Mouse (Mus musculus): Measurements from ENCODE around the gene Rdh5.

The Rdh5 gene

DNA sequence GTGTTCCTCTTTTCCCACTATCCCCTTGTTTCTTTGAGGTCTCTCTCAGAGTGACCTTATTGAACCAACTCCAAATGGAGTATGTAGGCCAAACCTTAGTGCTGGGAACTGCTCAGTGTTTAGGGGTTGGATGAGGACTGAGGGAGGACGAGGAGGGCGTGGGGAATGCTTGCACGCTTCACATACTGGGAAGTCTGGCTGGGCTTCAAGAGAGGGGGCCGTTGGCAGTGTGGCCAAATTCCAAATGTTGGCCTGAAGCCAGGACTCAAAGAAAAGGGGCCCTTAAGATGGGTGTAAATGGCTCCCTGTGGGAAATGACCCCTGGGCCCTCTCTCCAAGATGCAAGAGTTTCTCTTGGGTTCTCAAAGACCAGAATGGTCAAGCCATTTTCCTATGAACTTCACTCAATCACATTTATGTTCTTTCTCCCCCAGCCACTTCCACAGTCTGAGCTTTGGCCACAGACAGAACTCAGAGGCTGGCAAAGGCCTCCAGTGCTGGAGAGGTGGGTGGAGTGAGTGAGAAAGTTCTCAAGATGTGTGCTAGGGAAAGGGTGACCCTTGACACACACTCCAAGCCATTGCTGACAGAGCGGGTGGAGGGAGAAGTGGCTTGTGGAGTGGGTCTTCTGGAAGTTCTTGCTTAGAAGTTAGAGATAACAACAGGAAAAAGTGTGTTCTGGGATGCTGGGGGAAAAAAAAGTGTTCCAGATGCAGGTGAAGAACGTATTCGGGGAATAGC, 7.1 kb upstream of the Rdh5 start:
- DNase-seq (ENCODE audit: extremely low spot score), result no peak

DNA sequence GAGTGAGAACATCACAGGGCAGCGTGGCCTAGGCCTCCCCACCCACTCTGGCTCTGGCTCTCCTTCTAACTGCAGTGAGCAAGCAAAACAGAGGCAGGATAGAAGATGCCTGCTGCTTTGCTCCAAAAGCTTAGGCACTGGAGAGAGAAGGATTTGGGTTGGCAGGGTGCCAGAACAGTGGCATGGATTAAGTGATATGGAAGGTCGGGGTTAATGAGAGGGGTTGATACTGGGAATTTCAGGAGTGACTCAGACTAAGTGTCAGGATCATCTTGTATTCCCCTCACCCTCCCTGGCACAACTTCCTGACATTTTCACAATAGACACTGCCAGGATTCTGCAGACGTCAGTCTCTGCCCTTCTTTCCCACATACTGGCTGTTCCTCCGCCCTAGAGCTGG, 5.7 kb upstream of the Rdh5 start:
- DNase-seq (ENCODE audit: extremely low spot score), result no peak

DNA sequence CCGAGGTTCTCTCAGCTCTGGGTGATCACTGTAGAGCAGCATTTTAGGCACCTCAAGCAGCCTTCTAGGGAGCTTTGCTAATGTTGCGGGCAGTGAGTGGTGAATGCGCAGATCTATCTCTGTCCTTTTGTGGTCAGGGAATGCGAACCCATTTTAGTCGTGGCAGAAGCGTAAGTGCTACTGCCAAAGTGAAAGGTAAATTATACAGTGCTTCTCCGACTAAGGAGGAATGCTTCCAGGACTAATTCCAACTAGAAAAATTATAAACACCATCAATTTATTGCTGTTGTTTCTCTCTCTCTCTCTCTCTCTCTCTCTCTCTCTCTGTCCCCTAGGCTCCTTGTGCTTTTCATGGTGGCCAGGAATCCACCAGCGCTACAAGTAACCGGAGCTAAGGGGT, 1.2 kb upstream of the Rdh5 start, which contains the start of gene Bloc1s1:
Gene Bloc1s1 (minus strand): TSS at position 101 of the 400 bp plus-strand sequence.
- no peak for DNase-seq (ENCODE audit: extremely low spot score)

DNA sequence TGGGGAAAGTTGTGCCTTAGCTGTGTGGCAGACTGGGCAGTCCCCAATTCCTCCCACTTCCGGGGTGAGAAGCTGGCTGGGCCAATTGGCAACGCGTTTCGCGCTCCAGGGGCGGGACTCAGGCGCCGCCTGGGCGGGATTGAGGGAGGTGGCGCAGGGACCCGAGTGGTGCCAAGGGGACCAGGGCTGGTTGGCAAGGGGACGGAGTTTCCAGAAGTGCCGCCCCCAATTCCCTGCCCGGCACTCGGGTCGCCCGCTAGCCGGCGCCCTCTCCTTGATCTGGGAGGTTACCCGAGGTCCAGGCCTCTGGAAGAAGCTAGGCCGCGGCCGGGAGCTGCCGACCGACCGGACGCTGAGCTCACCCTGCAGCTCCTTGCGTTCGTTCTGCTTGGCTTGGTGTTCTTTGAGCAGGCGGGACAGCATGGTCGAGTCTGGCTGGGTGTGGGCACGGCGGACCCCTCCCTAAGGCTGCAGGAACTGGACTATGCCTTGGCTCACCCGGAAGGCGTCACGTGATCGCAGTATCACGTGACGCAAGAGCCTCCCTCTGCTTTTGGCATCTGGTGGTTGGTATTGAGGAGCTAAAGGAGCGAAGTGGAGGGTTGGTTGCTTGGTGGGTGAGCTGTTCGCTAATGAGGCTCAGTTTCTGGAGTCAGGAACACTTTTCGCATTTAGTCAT, 464 bp upstream of the Rdh5 start:
- peak; percentile 85 for DNase-seq (ENCODE audit: extremely low spot score)

DNA sequence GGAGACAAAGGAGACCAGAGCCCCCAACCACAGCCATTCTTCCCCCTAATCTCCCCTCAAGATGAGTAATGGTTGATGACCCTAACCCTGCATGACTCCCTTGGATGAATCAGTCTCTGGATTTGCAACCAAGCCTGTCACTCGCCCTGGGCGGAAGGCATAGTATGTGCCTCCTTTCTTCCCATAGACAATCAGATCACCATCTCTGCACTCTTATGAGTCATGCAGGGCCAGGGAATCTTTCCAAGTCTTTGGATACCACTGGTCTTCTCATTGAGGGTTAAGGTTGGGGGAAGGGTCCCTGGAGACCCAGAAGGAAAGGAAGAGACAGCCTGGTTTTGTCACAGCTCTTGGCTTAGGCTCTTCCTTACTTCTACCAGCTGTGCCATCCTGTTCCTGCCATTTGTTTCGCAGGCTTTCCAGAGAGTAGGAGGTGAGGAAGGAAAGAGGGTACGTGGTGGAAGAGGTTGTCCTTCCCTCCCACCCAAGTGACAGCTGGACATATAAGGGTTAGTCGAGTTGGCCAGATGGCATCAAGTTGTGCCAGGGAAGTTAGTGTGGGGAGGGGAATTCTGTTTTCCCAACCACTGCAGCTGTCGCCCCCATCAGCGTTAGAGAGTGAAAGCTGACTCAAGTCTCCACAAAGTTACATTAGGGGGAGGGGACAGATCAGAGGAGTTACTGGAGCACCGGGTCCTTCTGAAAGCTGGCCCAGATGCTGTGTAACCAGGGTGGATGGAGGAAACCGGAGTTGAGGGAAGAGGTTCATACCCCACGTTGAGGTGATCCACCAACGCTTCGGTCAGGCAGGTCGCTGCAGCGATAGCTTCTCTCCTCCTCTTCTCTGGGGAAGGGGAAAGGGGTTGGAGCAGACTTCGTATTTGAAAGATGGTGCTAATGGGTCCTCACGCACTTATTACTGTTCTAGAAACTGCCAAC, 536 bp downstream of the Rdh5 start:
- DNase-seq (ENCODE audit: extremely low spot score), result no peak

DNA sequence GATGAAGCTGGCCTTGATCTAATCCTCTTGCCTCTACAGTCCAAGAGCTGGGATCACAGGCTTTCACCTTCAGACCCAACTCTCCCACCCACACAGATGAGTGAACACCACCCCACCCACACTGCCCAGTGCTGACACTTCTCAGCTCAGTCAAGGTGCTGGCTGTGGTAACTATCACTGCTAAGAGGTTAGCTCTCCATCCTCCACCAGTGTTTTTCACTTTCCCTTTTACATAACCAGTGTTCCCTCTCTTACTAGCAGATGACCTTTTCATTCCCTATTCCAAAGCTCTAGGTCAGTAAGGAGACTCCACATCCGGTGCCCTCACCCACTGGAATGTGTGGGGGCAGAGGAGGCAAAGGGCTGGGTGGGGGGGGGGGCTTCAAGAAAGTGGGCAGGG, 1.4 kb downstream of the Rdh5 start:
- no peak for DNase-seq (ENCODE audit: extremely low spot score)

DNA sequence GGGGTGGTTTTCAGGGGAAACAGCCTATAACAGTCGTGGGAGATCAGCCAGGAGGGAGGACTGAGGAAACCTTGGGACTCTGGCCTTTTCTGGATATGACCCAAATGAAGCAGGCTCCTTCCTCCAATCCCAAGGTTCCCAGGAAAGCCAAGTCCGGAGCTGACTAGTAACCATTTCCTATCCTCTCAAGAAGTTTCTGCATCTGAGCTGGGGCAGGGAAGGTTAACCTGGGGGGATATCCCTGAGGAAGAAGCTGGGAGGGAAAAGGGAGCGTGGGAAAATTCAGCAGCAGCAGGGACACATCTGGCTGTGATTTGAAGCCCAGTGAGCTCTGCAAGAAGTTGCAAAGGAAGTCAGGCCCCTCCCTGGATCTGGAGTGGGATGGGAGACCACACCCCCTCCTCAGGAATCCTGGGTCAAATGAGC, 1.9 kb downstream of the Rdh5 start:
- DNase-seq (ENCODE audit: extremely low spot score), result no peak

DNA sequence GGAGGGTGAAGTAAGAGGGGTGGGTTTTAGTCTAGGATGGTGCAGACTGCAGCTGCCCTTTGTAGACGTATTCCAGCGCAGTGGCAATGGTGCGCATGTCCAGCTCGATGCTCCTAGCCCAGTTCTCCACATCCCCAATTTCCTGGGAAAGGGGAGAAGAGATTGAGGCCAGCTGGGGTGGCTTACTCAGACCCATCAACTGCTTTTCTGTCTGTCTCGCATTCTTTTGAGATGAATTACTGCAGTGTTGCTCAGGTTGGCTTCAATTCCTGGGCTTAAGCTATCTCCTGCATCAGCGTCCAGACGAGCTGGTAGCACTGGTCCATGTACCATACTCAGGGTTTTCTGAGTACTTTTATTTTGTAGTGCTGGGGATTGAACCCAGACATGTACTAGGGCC, 2.7 kb downstream of the Rdh5 start:
- no peak for DNase-seq (ENCODE audit: extremely low spot score)

DNA sequence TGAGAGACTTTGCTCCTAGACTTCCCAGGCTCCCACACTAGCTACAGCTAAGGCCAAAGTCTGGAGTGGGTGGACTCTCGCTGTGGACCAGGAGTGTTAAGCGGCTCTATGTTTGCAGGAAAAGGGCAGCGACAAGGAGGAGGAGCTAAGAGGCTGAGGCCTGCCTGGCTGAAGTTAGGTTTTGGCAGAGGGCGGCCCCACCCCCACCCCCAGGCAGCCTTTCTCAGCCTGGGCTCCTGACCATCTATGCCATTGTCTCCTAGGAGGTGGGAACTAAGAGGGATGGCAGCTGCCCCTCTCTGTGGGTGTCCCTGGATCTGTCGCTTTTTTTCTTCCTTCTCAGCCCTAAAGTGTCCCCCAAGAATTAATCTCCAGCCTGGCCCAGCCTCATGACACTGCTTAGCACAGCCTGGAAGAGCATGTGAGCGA, 3.5 kb downstream of the Rdh5 start:
- no peak for DNase-seq (ENCODE audit: extremely low spot score)

DNA sequence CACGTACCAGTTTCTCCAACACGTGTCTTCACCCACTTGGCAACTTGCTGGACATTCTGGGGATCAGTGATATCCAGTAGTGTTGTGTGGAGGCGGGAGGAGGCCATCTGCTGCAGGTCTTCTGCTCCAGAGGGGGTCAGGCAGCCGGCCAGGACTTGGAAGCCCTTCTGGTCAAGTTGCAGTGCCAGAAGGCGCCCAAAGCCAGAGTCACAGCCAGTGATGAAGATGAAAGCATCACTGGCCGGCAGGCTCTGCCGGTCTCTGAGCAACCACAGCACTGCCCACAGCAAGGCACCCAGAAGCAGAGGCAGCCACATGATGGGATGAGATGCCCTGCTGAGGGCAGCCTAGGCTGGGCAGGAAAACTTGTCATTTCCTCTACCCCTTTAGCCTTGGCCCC, 4.4 kb downstream of the Rdh5 start:
- no peak for DNase-seq (ENCODE audit: extremely low spot score)

DNA sequence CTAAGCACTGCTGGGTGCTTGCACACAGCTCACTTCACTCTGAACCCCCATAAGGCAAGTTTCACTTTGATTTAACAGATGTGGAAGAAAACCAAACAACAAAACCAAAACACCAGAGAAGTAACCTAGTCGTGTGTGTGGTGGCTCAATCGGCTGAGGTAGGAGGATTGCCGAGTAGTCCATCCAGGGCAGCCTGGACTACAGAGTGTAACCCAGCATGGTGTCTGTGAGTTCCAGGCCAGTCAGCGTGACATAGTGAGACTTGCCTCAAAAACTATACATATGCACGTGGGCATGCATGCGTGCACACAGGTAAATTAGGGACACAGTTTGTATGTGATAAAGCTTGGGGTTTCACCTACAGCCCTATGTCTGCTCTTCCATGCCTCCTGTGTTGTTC, 5.3 kb downstream of the Rdh5 start:
- no peak for DNase-seq (ENCODE audit: extremely low spot score)

DNA sequence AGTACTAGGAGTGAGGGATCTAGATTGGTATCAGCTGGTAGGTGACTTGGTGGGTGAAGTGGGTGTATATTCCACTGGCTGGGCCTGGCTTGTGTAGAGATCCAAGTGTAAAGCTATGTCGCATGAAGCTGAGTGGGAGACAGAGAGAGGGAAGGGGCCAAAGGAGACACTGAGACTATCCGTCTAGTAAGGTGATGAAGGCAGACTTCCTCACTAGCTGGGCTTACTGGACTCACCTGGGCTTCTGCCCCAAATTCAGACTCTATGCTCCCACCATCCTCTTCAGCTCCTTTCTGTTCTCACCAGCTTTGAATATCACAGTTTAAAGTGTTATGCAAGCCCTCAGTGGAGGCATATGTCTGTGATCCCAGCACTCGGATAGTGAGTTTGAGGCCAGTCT, 6.0 kb downstream of the Rdh5 start:
- no peak for DNase-seq (ENCODE audit: extremely low spot score)

DNA sequence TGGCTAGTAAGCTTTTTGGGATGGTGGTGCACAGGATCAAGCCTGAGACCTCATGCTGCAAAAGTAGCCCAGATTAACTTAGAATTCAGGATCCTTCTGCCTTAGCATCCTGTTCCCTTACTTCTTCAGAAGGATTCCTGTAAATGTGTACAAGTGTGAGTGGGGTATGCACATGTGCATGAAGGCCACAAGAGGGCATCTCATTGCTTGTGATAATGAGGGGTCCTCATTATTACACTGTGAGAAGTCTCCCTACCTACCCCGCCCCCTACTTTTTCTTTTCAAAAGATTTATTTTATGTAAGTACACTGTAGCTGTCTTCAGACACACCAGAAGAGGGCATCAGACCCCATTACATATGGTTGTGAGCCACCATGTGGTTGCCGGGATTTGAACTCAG, 7.1 kb downstream of the Rdh5 start:
- DNase-seq (ENCODE audit: extremely low spot score), result no peak

DNA sequence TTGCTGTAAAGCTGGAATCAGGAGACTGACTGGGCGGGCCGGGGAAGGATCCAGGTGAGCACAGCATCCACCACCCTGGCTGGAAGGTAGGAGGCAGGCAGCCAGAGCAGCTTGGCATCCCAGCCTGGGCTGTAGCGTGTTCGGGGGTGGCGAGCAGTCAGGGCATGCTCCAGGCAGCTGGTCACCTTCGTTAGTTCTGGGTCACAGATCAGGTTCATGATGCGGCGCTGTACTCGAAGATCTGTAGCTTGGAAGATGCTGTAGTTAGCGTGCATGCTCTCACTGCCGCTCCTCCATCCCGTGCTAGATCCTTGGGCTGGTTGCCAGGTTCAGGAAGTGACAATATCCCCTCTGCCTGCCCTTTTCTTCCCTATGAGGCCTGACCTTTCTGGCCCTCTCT, 9.0 kb downstream of the Rdh5 start:
- DNase-seq (ENCODE audit: extremely low spot score), result no peak

DNA sequence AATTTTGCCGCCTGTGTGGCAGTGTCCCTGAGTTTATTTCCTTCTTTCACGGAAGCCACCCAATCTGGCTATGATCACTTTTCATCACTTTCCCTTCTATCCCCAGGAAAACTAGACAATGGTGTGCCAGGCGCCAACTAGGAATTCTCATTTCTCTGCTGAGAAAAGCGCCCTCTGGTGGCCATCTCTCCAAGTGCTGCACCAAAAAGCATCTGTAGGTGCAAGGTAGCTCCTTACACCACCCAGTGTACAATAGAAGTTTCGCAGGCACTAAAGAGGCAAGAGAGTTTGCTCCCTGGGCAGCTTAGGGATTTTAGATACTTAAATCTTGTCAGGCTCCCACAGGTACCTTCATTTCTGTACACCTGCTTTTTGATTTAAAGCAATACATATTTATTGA, 9.5 kb downstream of the Rdh5 start:
- DNase-seq (ENCODE audit: extremely low spot score), result peak; percentile 87

DNA sequence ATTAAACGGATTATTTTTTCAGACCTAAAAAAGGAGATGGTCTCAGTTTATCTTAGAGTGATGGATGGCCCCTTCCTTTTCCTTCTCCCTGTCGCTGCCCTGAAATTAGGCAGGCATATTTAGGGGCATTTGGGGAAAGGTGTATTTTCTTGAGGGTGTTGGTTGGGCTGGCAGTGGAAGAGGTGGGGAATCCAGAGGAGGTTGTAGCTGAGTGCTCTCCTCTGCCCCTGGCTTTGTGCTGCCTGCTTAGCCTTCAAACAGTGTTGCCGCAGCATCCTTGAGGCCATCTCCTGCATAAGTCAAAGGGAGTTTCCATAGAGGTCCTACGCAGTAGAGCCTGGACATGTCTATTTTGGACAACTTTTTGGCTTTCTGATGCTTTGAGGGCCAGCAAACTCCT, 9.9 kb downstream of the Rdh5 start:
- DNase-seq (ENCODE audit: extremely low spot score), result no peak

DNA sequence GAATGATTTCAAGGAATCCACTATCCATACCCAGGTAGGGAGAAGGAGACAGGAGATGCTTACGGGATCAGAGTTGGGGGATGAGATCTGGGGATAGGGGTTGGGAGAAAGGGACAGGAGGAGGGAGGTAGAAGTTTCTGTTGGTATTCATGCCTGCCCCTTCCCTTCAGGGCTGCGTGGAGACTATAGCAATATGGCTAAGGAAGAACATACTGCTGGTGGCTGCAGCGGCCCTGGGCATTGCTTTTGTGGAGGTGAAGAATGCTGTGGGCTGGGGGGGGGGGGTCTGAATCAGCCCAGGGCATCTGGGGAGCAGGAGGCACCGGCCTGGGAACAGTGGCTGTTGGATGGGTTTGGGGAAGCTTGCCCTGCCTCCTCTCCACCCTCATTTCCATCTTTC, 10.4 kb downstream of the Rdh5 start:
- DNase-seq (ENCODE audit: extremely low spot score), result no peak

DNA sequence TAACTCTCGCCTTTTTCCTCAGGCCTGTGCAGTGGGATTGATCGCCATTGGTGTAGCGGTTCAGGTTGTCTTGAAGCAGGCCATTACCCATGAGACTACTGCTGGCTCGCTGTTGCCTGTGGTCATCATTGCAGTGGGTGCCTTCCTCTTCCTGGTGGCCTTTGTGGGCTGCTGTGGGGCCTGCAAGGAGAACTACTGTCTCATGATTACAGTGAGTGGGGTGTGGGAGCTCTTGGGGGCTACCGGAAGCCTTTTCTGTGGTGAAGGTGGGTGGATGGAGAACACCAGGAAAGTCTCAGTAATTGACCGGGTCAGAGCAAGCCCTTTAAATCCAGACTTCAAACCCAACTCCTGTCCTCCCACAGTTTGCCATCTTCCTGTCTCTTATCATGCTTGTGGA, 11.3 kb downstream of the Rdh5 start:
- DNase-seq (ENCODE audit: extremely low spot score), result no peak

DNA sequence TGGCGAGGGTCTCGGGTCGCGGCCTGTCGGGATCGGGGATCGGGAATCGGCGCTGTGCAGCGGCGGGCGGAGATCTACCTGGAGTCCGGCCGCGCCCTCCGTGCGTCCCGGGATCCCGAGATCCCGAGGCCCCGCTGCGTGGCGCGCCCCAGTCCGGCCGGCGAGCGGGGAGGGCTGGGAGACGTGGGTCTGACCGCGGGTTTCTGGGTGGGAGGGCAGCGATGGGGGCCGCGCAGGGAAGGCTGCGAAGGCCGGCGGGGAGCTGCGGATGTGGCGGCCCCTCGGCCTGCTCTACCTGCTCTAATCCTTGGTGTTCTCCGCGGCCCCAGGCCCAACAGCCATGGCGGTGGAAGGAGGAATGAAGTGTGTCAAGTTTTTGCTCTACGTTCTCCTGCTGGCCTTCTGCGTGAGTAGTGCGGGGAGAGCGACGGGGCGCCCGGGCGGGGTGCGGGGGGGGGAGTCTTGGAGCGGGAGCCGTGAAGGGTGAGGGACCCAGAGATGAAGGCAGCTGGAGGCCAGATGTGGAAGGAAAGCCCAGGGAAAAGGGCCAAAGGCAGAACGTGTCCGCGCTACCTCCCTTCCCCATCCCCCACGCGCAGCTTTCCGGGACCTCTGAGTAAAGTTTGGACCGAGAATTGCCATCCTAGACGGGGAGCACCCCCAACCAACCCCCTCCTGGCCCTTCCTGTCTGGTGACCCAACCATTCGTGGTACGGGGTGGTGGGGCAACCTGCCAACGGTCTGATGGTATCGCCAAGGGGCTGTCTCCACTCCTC, 12.4 kb downstream of the Rdh5 start:
- peak; percentile 59 for DNase-seq (ENCODE audit: extremely low spot score)

DNA sequence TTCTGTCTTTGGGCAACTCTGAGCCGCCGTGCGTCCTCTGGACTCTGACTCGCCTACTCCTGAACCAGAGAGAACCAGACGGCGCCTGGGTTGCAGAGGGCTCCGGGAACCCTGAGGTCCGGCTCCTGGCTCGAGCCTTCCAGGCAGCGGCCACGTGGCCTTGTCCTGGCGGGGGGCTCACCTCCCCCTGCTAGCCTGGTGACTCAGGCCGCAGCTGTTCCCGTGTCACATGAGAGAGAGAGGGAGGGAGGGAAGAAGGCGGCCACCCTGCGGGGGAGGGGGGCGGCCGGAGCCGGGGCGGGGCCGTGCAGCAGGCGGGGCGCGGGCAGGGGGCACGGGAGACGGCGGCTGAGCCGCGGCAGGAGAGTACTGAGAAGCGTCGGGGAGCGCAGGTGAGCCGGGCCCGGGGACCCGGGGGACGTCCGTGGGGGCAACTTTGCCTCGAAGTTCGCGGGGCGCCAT, 13.1 kb downstream of the Rdh5 start:
- DNase-seq (ENCODE audit: extremely low spot score), result peak; percentile 88

DNA sequence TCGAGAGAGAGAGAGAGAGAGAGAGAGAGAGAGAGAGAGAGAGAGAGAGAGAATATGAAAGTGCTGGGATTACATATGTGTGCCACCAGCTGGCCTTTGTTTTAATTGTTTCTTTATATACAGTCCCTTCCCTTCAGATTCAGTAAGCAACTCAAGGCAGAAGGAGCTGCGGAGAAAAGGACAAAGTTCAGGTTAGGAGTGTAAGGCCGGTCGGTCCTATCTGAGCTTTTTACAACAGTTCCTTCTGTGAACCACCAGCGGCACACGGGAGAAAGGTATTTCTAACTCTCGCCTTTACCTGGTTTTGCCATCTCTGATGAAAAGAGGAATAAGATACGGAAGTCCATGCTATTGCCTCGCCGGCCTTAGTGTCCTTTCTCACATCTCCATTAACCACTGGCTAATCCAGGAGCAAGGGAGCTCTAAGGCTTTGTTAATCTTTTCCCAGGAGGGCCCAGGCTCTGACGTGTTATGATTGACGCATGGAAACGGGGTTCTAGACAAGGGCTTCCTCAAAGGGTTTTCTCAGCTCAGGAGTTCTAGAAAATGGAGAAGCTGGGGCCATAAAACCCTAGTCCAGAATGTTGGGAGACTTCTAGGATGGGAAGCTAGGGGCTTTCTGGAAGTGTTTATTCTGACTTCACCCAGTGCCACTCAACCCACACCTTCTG, 13.8 kb downstream of the Rdh5 start:
- DNase-seq (ENCODE audit: extremely low spot score), result no peak

Data from embryo, embryonic 9.5 days (tissue).